Mouse (Mus musculus): ENCODE measurements around the gene Nupl1. TPM values are rescaled to one million over a fixed set of nuclear protein-coding genes. Genes with fewer than 3 reads are reported as not detected.
A peak's percentile ranks its signal among the peaks of the same experiment; 100 is the strongest.

Gene Nupl1
- polyA plus RNA-seq (2012; ENCODE audit: insufficient read depth, low replicate concordance): not detected in 2 replicates

DNA sequence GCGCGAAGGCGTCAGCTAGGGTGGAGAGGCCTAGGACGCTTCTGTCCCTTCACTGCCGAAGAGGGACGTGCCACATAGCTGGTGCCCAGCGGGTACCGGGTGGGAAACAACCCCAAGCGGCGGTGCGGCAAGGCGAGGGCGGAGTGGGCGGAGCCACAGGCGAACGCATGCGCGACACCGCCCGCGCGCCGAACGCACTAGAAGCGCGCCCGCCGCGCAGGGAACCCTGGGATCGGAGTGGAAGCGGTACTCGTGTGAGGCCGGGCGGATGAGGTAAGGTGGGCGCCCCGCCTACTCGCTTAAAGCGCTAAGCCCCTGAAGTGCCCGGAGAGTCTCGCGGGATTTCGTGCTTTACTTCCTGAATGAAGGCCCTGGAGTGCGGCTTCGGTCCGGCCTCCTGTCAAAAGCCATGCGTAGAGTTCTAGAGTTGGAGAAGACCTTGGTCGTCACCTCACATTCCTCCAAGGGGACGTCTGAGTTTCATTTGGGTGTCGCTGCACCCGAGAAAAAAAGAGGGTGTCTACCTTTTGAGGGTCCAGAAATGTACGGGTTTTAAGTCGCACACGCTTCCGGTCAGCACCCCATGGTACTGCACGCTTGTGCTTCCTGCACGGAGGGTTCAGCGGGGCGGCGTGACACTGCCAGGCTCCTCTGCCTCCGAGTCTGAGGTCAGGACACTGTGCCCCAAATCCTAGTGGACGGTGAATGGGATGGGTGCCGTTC, at the start of gene Nupl1, which contains the start of gene Gm49336:
Gene Nupl1 (minus strand): TSS at position 151 of the 723 bp plus-strand sequence.
Gene Gm49336 (minus strand): TSS at position 227 of the 723 bp plus-strand sequence.
- H3K36me3 ChIP-seq (replicated peaks; ENCODE audit: low read length): peaks cover 14% of the 10 kb centered on the region
- no peaks in the 10 kb centered on the region for H3K9me3 ChIP-seq
- H3K4me3 ChIP-seq (replicated peaks): peak within 1 kb of the TSS; percentile 96
- H3K27me3 ChIP-seq (replicated peaks): no peaks in the 10 kb centered on the region
- H3K4me1 ChIP-seq: peaks cover 38% of the 10 kb centered on the region
- TF ChIP-seq FLI1 (IDR thresholded peaks at IDR 0.05; ENCODE audit: low read length) (no peak), GATA1 (IDR thresholded peaks at IDR 0.05; ENCODE audit: borderline replicate concordance, low read length) (no peak)

DNA sequence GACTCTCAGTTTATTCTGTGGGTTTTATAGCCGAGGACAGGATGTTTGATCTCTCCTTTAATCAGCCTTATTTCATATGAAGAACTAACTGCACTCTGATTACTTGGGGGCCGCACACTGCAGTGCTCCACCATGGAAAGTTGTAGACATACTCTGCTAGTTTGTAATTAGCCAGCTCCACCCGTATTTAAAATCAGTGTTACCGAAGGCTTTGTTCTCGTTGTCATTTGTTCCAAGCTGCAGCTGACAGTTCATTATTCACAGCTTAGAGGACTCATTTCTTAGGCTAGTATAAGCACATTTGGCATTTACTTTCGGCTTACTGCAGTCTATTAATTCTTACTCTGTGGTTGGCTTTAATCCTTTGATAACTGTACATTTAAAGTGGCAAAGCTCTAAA, 49.8 kb upstream of the Nupl1 start:
- peaks cover 86% of the 10 kb centered on the region for H3K36me3 ChIP-seq (replicated peaks; ENCODE audit: low read length)

DNA sequence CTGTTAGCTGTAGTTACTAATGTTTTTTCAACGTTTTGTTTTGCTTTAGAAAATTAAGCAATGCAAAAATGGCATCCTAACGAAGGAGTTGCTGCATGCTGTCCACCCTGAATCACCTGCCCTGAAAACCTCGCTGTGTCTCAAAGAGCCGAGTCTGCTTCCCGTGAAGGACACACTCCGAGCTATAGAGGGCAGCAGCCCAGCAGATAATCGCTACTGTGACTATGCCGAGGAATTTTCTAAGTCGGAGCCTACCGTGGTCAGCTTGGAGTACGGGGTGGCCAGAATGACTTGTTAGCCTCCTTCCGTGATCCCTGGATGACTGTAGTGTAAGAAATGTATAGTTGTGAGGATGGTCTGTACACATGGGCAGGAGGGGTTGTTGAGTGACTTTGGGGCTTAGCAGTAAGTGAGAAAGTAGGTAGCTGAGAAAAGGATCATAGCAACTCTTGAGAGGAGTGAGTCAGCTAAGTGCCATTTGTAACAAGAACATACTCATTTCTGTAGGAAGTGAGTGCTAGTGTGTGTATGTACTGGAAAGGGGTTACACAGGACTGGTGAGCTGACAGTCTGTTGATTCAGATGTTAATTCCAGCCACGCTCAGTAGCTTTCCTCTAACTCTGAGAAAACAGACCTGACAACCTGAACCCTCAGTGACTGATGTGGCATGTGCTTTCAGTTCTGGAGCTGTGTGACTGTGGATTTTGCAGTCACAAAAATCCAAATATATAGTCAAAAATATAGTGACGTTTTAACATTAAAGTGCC, 49.2 kb upstream of the Nupl1 start:
- H3K9me3 ChIP-seq: no peaks in the 10 kb centered on the region
- peaks cover 89% of the 10 kb centered on the region for H3K36me3 ChIP-seq (replicated peaks; ENCODE audit: low read length)
- H3K4me1 ChIP-seq: peaks cover 10% of the 10 kb centered on the region
- H3K27me3 ChIP-seq (replicated peaks): no peaks in the 10 kb centered on the region
- no peak overlapping the region for H3K4me3 ChIP-seq (replicated peaks)
- TF ChIP-seq FLI1 (IDR thresholded peaks at IDR 0.05; ENCODE audit: low read length): no peak
- no peak for TF ChIP-seq GATA1 (IDR thresholded peaks at IDR 0.05; ENCODE audit: borderline replicate concordance, low read length)

More for the DNA sequence above, 49.8 kb upstream of the Nupl1 start:
- no peak for TF ChIP-seq GATA1 (IDR thresholded peaks at IDR 0.05; ENCODE audit: borderline replicate concordance, low read length)
- no peak for TF ChIP-seq FLI1 (IDR thresholded peaks at IDR 0.05; ENCODE audit: low read length)
- Histone ChIP-seq H3K4me1 (peaks cover 16% of the 10 kb centered on the region), H3K4me3 (replicated peaks) (no peak overlapping the region), H3K27me3 (replicated peaks) (no peaks in the 10 kb centered on the region), H3K9me3 (no peaks in the 10 kb centered on the region)

DNA sequence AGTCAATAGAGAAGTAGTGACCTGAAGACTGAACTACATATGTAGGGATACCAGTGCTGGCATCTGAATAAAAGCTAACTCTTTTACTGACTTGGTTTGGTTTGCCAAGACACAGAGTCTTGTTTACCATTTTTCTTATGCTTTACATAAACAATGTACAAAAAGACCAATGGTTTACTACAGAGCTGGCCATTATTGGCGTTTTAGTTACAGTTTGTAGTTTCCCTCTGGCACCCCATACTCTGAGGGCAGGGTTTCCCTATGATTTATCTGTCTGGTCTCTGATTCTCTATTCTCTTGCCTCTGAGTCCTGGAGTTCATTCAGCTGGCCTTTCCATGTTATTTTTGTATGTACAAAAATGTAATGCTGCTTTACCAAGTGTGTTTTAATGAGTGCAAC, 44.3 kb upstream of the Nupl1 start:
- no peak overlapping the region for H3K4me3 ChIP-seq (replicated peaks)
- no peak for TF ChIP-seq GATA1 (IDR thresholded peaks at IDR 0.05; ENCODE audit: borderline replicate concordance, low read length)
- no peak for TF ChIP-seq FLI1 (IDR thresholded peaks at IDR 0.05; ENCODE audit: low read length)
- no peaks in the 10 kb centered on the region for H3K9me3 ChIP-seq
- H3K27me3 ChIP-seq (replicated peaks): no peaks in the 10 kb centered on the region
- H3K4me1 ChIP-seq: peaks cover 19% of the 10 kb centered on the region
- H3K36me3 ChIP-seq (replicated peaks; ENCODE audit: low read length): peaks cover 96% of the 10 kb centered on the region

DNA sequence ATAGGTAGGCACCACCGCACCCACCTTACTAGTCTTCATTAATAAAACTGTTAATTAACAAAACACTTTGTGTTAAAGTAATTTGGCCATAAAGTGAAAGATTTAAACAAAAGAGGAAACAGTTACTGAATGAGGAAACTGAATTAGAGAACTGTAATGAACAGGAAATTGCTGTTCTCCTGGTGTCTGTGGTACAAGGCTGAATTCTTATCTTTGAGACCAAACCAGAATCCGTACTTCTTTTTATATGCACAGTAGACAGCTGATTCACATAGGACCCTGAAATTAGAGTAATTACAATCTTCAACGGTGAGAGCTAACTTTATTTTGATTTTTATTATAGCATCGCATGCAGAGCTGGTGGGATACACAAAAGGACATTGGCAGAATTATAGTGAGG, 39.1 kb upstream of the Nupl1 start:
- Histone ChIP-seq H3K4me1 (peaks cover 42% of the 10 kb centered on the region), H3K4me3 (replicated peaks) (no peak overlapping the region), H3K36me3 (replicated peaks; ENCODE audit: low read length) (peaks cover 92% of the 10 kb centered on the region), H3K27me3 (replicated peaks) (no peaks in the 10 kb centered on the region), H3K9me3 (no peaks in the 10 kb centered on the region)
- TF ChIP-seq GATA1 (IDR thresholded peaks at IDR 0.05; ENCODE audit: borderline replicate concordance, low read length) (no peak), FLI1 (IDR thresholded peaks at IDR 0.05; ENCODE audit: low read length) (no peak)

DNA sequence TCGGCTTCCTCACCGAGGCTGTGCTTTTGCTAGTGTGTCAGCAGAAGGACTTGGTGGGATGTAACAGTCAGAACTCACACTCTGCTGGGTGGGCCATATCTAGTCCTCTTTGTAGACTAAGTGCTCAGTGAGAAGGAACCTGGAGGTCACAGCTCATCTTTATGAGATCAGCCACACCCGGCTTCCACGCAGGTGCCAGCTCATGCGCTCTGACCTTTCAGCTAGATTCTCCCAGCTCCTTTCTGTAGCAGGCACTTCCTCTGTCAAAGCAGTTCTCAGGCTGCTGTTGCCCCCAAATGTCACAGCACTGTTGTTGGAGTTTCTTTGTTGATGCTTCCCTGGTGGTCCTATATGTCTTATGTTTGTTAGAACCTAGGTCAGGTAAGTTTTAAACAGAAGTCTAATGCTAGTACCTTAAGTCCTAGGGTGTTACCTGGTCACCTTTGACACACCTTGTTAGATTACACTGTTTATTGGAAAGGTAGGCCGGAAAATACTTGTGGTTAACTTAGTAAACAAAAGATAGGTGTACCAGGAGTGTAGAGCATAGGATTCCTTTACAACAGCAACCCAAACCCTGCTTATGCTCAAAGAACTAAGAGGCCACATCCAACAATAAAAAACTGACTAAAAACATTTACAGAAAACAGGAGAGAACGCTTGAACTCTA, 35.1 kb upstream of the Nupl1 start:
- H3K36me3 ChIP-seq (replicated peaks; ENCODE audit: low read length): peaks cover 86% of the 10 kb centered on the region
- peaks cover 53% of the 10 kb centered on the region for H3K4me1 ChIP-seq
- H3K4me3 ChIP-seq (replicated peaks): no peak overlapping the region
- H3K27me3 ChIP-seq (replicated peaks): no peaks in the 10 kb centered on the region
- TF ChIP-seq FLI1 (IDR thresholded peaks at IDR 0.05; ENCODE audit: low read length) (no peak), GATA1 (IDR thresholded peaks at IDR 0.05; ENCODE audit: borderline replicate concordance, low read length) (no peak)
- H3K9me3 ChIP-seq: no peaks in the 10 kb centered on the region

DNA sequence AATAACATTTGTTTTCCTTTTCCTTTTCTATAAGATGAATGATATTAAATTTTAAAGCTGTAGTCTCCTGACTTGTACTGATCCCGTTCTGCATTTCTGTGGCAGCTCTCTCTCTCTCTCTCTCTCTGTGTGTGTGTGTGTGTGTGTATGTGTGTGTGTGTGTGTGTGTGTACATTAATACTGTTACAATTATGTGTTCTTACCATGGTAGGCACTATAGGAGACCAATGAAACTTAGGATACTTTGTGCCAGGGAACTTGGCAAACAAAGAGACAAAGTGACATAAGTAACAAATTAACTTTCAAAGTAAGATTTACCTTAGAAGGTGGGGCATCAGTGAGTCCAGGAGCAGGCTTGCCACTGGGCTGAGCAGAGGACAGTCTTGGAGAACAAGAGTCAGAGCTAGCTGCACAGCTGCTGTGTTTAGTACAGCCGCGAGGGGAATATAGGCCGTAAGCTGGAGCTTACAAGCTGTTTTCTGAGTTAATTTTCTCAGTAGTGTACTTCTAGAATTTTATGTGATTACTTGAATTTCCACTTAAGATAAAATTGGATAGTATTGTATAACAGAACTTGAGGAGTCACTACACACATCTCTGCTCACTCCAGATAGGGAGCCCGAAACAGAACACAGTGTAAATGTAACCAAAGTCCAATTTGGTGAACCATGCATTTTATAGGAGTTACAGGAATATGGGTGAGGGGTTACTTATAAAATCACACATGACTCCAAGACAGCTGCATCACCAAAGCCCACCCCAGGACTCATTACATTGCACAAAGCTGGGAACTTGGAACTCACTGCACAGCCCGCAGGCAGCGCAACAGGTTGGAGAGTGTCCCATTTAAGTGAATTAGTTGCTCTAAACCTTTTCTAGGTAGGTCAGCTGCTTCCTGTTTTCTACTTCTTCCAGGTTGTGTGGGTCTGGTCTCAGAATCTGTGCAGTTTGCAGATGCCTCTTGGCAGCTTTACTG, 24.4 kb upstream of the Nupl1 start:
- Histone ChIP-seq H3K27me3 (replicated peaks) (no peaks in the 10 kb centered on the region), H3K9me3 (no peaks in the 10 kb centered on the region; the same call in 1 of the 2 replicates), H3K4me1 (peaks cover 32% of the 10 kb centered on the region), H3K36me3 (replicated peaks; ENCODE audit: low read length) (peaks cover 60% of the 10 kb centered on the region), H3K4me3 (replicated peaks) (no peak overlapping the region)
- no peak for TF ChIP-seq FLI1 (IDR thresholded peaks at IDR 0.05; ENCODE audit: low read length)
- no peak for TF ChIP-seq GATA1 (IDR thresholded peaks at IDR 0.05; ENCODE audit: borderline replicate concordance, low read length)

DNA sequence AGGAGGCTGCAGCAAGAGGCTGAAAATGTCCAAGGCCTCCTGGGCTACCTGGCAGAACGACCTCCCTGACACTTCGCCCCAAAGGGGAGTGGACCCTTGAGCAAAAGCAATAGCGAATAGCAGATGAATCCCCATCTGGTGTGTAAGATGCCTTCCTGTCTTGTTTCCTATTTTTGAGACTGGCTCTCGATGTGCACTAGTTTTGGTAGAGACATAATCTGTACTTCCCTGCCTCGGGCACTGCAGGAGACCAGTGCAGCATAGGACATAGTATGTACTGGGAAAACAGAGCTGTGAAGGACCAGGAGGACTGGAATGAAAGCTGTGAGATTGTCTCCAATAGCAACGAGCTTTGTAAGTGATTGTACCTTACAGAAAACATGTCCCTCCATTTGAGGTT, 22.1 kb upstream of the Nupl1 start:
- Histone ChIP-seq H3K27me3 (replicated peaks) (no peaks in the 10 kb centered on the region), H3K4me1 (peaks cover 51% of the 10 kb centered on the region), H3K36me3 (replicated peaks; ENCODE audit: low read length) (peaks cover 43% of the 10 kb centered on the region), H3K4me3 (replicated peaks) (peak overlapping the region; percentile 64), H3K9me3 (no peaks in the 10 kb centered on the region; the same call in 1 of the 2 replicates)
- TF ChIP-seq GATA1 (IDR thresholded peaks at IDR 0.05; ENCODE audit: borderline replicate concordance, low read length): no peak
- no peak for TF ChIP-seq FLI1 (IDR thresholded peaks at IDR 0.05; ENCODE audit: low read length)

DNA sequence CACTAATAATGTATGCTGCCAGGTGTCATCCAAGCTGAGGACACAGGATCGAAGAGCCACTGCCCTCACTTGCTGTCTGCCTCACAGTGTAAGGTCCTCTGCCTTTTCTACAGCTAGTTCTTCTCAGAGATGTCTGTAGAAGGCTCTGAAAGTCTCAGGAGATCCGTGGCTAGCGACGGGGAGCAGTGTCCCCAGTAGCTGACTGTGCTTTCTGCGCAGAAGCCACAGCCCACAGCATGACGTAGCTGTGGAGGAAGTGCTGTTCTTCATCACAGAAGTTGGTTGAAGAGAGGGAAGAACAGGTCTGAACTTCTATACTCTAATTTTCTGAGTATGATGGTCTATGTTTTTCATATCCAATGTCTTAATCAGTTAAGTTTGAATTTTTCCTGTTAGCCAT, 18.1 kb upstream of the Nupl1 start:
- Histone ChIP-seq H3K36me3 (replicated peaks; ENCODE audit: low read length) (peaks cover 14% of the 10 kb centered on the region), H3K9me3 (no peaks in the 10 kb centered on the region), H3K27me3 (replicated peaks) (no peaks in the 10 kb centered on the region), H3K4me3 (replicated peaks) (peak overlapping the region; percentile 91), H3K4me1 (peaks cover 66% of the 10 kb centered on the region)
- no peak for TF ChIP-seq FLI1 (IDR thresholded peaks at IDR 0.05; ENCODE audit: low read length)
- no peak for TF ChIP-seq GATA1 (IDR thresholded peaks at IDR 0.05; ENCODE audit: borderline replicate concordance, low read length)

All from megakaryocyte, embryonic 14.5 days (primary cell).